Mouse (Mus musculus) splenic B cell, adult 2 months (primary cell): ENCODE results near the gene Haus8.
"Not testable (repeated sequence)": the region's sequence is repeated elsewhere in the genome, so short reads cannot be mapped to it uniquely, and the experiment has no call there.

Experiments
- DNase-seq: peaks from one replicate; pipeline ENCODE4 v3.0.0-alpha.2; 2011; ENCODE audit warnings: low read depth, low spot score
- H3K27me3 ChIP-seq: 2 replicates; pipeline ENCODE4 v1.6.1; 2012; ENCODE audit warnings: mild to moderate bottlenecking, low read length, moderate library complexity, mixed read lengths; ENCODE audit not compliant: control insufficient read depth, poor library complexity, insufficient read depth, severe bottlenecking
- H3K36me3 ChIP-seq: 2 replicates; pipeline ENCODE4 v1.6.1; 2012; ENCODE audit warnings: mild to moderate bottlenecking, low read length, moderate library complexity, mixed read lengths; ENCODE audit not compliant: control insufficient read depth, poor library complexity, insufficient read depth, severe bottlenecking

The Haus8 gene

DNA sequence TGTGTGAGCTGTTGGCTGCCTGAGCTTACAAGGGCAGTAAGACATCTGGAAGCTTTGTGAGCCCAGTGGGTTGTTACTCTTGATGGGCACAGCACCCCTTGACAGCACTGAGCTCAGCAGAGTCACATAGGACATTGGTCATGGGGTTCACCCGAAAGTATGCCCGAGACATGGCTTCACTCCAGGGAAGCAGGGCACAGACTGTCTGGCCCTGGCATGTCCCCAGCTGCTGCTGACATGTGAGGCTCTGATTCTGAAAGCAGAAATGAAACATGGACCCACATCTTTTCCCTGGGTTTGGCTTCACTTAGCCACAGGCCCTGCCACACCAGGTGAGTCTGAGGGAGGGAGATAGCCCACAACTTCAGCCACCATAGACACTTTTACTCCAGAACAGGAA is 24.1 kb upstream of the Haus8 start:
- Histone ChIP-seq H3K36me3 (peaks cover 2% of the 10 kb centered on the region; the same call in 1 of the 2 replicates), H3K27me3 (no peaks in the 10 kb centered on the region)
- DNase-seq = peak; percentile 33

DNA sequence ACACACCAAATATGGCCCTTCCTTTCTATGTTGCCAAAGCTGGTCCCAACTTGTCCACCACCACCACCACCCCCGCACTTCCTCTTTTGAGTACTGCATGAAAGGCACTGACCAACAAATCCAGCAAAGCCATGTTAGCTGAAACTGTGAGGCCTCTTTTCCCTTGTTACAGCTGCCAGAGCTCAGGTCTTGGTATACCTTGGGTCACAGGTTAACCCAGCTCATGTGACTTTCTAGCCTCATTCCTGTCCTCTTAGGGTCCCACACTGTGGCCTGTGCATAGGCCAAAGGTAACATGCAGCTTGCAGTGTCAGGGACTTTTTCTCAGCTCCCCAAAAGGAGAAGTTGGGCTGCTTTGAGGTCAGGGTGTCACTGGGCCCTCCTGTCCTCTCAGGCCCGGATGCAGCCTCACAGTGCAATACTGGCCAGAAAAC is 23.5 kb upstream of the Haus8 start:
- H3K27me3 ChIP-seq = no peaks in the 10 kb centered on the region
- H3K36me3 ChIP-seq = peaks cover 3% of the 10 kb centered on the region; the same call in 1 of the 2 replicates
- DNase-seq = peak; percentile 70

DNA sequence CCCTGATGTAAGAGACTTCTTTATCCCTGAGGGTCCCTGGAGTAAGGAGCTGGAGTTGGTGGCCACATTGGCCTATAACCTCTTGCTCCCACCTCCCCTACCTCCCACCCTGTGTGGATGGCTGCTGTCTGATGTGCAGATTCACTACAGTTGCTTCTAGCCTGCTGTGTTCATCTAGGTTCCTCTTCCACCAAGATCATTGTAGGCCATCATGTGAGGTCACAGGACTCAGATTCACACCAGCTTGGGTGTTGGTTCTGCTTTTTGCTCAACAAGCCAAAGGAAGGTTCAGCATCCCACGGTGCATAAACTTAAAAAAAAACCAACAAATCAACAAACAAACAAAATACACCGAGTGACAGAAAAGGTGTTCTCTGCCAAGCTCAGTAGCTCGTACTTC is 21.2 kb upstream of the Haus8 start:
- H3K27me3 ChIP-seq, DNase-seq, H3K36me3 ChIP-seq: not testable (repeated sequence)

DNA sequence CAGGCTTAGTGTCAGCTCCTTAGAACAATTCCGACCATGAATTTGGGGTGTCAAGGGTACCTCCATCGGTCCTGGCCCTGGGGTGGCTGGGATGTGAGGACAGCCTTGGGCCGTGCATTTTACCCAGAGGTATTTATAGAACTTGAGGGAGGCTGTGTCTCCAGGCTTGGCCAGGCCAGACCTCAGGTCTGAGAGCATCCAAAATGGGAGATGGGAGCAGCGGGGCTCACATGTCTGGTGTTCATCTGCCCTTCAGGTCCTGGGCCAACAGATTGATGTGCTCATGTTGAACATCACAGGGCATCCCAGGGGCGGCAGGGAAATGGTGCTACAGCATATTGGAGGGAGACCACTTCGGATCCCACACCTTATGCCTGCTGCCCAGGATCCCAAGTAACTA is 18.6 kb upstream of the Haus8 start:
- Histone ChIP-seq H3K36me3 (0 out of 2 replicates have a peak, but pooled peaks cover 1% of the 10 kb centered on the region), H3K27me3 (no peaks in the 10 kb centered on the region)
- DNase-seq = no peak

DNA sequence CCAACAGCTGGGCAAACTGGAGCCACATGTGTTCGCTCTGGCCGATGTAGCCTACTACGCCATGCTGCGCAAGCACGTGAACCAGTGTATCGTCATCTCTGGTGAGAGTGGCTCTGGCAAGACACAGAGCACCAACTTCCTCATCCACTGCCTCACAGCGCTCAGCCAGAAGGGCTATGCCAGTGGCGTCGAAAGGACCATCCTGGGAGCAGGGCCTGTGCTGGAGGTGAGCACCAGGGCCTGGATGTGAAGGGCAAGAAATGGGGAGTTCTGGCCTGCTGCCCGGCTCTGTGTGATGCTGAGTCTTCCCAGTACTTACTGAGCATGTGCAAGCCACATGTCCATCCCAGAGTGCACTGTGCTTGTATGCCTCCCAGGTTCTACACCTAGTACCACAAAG is 18.2 kb upstream of the Haus8 start:
- no peak for DNase-seq
- Histone ChIP-seq H3K27me3 (no peaks in the 10 kb centered on the region), H3K36me3 (0 out of 2 replicates have a peak, but pooled peaks cover 1% of the 10 kb centered on the region)

DNA sequence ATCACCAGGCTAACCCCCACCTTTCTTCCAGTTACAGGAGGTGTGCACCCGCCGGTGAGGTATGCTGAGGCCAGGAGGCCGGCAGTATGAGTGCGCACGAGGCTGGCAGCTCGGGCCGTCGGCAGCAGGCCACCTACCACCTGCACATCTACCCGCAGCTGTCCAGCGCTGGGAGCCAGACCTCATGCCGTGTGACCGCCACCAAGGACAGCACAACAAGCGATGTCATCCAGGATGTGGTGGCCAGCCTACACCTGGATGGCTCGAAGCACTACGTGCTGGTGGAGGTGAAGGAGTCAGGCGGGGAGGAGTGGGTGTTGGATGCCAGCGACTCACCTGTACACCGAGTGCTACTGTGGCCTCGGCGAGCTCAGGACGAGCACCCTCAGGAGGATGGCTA is 17.5 kb upstream of the Haus8 start:
- DNase-seq = no peak
- Histone ChIP-seq H3K27me3 (no peaks in the 10 kb centered on the region), H3K36me3 (0 out of 2 replicates have a peak, but pooled peaks cover 1% of the 10 kb centered on the region)

DNA sequence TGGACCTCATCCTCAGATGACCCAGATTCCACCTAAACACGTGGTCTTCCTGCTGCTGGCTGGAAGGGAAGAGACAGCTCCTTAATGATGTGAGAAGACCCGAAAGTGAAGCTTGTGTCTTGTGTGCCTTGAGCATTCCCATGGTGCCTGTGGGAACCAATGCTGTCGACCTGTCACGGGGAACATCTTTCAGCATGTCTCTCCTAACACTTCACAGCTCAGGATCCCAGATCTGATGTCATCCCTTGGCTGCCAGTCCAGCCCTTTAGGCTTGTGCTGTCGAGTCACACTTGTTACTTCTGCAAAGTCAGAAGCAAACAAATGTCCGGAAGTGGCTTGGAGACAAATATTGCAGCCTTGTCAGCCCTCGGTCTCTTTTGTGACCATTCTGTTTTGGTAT is 16.4 kb upstream of the Haus8 start:
- no peak for DNase-seq
- no peaks in the 10 kb centered on the region for H3K27me3 ChIP-seq
- 0 out of 2 replicates have a peak, but pooled peaks cover 1% of the 10 kb centered on the region for H3K36me3 ChIP-seq

DNA sequence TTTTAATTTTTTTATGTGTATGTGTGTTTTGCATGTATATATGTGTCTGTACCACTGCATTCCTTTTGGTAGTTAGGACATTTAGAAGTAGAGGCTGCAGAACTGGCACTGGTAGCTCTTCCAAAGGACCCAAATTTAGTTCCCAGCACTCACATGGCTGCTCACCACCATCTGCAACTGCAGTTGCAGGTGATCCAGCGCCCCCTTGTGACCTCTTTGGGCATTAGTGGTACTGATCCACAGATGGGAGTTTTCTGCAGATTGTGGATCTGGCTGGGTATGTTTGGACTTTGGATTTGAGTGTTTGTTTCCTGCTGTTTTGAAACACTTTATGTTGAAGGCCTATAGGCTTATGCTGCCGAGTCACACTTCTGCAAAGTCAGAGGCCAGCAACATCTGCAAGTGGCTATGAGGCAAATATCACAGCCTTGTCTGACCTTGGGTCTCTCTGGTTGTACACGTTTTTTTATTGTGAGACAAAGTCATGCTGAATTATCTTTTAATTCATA is 15.8 kb upstream of the Haus8 start:
- H3K27me3 ChIP-seq = no peaks in the 10 kb centered on the region
- DNase-seq = peak; percentile 24
- H3K36me3 ChIP-seq = 0 out of 2 replicates have a peak, but pooled peaks cover 1% of the 10 kb centered on the region

DNA sequence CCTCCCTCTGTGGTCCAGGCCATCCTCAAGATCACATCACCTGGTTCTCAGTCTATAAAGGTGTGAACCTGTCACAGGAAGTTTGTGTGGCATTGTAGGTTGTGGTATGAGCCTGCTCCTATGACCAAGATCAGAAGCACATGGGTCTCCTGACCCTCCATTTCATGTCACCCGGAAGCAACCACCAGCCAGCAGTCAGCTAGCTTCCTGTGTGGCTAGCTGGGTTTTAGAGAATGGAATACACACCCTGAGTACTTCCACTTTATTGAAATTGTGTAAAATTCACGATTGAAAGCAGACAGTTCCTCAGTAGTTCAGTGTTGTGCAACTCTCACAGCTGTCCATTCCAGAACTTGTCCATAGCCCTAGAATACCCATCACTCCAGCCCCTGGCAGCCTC is 13.5 kb upstream of the Haus8 start:
- H3K27me3 ChIP-seq, H3K36me3 ChIP-seq: not testable (repeated sequence)
- peak; percentile 42 for DNase-seq

DNA sequence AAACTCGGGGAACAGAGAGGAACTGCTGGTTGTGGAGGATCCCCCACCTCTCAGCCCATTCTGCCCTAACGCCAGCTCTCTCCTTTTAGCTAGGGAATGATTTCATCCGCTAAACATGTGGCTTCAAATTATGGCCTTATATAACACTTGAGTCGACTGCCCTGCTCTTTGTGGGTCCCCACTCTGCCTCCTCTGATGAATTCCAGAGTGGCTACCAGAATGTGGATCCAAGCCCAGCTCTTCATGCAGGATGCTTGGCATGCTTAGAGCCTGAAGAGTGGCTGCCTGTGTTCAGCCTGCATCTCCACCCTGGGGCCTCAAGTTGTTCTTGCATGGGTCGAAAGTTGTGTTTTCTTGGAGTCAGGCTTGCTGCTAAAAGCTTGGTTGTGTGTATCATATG is 9.9 kb upstream of the Haus8 start:
- Histone ChIP-seq H3K27me3 (no peaks in the 10 kb centered on the region), H3K36me3 (no peaks in the 10 kb centered on the region)
- DNase-seq = no peak

DNA sequence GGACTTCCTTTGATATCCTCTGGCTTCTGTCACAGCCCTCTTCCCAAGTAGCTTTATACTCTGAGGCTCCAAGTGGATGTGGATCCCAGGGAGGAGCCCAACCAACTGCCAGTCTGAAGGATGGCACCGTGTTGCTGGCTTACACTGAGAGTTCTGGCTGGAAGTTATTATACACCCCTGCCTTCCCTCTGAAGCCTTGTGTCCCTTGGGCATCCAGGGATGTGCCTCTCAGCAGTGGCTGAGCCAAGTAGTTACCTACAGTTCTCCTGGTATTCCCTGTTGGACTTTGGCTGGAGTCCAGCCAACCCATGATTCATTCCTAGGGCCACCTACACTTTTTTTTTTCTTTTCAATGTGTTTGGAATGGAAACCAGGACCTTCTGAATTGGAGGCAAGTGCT is 9.0 kb upstream of the Haus8 start:
- not testable (repeated sequence) for H3K36me3 ChIP-seq, H3K27me3 ChIP-seq, DNase-seq

DNA sequence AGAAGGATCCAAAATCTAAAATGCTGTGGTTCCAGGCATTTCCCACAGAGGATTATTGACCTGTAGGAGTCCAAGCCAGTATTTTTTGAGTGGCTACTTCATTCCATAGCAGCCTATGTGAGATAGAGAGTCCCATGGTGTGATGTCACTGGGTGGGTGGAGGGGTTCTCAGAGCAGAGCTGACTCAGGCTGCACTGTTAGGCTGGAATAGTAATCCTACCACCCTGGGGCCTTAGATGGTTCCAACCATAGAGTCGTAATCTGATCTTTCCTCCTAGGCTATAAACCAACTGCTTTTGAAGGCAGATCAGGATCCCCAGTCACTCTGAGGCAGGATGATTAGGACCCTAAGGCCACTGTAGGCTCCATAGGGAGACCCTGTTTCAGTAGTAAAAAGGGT is 6.7 kb upstream of the Haus8 start:
- not testable (repeated sequence) for DNase-seq, H3K36me3 ChIP-seq, H3K27me3 ChIP-seq

DNA sequence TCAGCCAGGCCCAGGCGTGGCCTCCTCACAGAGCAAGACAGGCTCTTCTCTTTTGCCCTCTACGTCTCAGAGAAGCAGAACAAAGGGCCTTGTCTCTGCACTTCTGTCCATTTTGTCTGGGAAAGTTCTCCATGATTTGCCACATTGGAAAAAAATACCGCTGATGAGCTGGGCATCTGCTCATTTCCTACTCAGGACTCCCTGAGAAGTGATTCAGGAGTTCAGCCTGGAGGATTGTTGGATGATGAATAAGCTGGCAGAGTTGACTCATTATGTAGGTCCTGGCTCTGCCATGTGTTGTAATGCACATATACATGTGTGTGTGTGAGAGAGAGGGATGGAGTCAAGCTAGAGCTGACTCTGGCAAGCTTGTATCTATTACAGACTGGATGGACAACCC is 3.4 kb upstream of the Haus8 start:
- Histone ChIP-seq H3K27me3 (no peaks in the 10 kb centered on the region), H3K36me3 (no peaks in the 10 kb centered on the region)
- no peak for DNase-seq

DNA sequence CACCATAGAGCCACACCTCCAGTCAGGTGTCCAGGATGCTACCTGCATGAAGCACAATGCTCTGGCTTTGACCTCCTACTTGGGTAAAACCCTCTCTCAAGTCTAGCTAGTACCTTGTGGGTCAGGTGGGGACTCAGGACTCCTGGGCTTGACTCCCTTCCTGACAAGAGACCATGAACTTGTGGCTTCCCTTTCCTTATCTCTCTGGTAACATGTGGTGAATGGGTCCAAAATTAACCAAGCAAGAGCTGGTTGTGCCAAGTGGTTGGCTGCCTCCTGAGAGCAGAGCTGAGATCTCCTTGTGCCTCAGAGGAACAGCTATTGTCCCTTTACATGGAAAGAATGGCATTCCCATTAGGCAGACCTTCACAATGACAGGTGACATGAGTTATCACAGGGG is 1.7 kb upstream of the Haus8 start:
- no peaks in the 10 kb centered on the region for H3K36me3 ChIP-seq
- no peak for DNase-seq
- no peaks in the 10 kb centered on the region for H3K27me3 ChIP-seq

DNA sequence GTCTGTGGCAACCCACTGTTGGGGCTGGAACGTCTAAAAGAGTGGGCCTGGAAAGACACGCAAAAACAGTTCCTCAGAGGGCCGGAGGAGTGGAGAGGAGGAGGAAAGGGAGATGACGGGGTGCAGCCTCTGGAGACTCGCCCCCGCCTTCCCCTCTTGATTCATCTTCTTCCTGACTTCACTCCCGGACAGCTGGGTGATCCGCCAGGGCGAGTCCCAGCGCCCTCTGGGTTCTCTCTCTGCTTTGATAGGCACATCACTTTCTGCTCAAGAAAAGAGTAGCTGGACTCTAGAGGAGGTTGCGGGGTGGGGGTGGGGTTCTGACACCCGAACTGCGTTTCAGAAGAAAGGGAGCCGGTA is 397 bp upstream of the Haus8 start:
- Histone ChIP-seq H3K36me3 (no peaks in the 10 kb centered on the region), H3K27me3 (no peaks in the 10 kb centered on the region)
- DNase-seq = peak; percentile 50

DNA sequence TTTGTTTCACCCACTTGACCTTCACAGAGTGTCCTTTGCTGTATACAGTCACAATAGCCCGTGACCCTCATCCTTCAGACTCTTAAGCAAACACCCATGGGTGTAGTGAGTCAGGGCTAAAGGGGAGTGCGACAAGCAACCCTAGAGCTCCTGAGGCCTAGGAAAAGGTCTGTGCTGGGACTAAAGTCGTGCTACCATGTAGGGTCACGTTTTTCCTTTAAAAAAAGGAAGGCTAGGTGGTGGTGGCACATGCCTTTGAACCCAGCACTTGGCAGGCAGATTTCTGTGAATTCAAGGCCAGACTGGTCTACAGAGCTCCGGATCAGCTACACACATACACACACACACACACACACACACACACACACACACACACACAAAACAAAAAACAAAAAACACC is 1.1 kb downstream of the Haus8 start:
- no peak for DNase-seq
- no peaks in the 10 kb centered on the region for H3K27me3 ChIP-seq

More for the DNA sequence above, 1.1 kb downstream of the Haus8 start:
- no peaks in the 10 kb centered on the region for H3K36me3 ChIP-seq
